Mouse (Mus musculus) CH12.LX (cell line): ENCODE measurements at regions not wholly inside any gene's neighbourhood (a gene's known extent, or its start where the extent isn't known, plus 50 kb on each side); places are given as distances from the start of the nearest gene placed in this dataset.

ENCODE experiments used
- BHLHE40 ChIP-seq: IDR thresholded peaks from 2 replicates; pipeline ENCODE4 v1.6.1; 2011; ENCODE audit warnings: mild to moderate bottlenecking, low read depth, low read length, improper control_type of control experiment
- CTCF ChIP-seq, 2 experiments: IDR thresholded peaks in 1 of 2; conservative IDR thresholded peaks in 1 of 2; 2 replicates each; pipeline ENCODE4 v1.5.1; 2011 to 2012; ENCODE audit warnings: low read depth in 2 of 2, low read length in 2 of 2, improper control_type of control experiment in 1 of 2, inconsistent platforms in 1 of 2, mild to moderate bottlenecking in 1 of 2, moderate library complexity in 1 of 2
- E2F4 ChIP-seq: IDR thresholded peaks from 2 replicates; pipeline ENCODE4 v1.6.1; 2011; ENCODE audit warnings: low read depth, low read length, improper control_type of control experiment; ENCODE audit not compliant: insufficient replicate concordance
- EP300 ChIP-seq: IDR thresholded peaks from 2 replicates; pipeline ENCODE4 v1.6.1; 2011; ENCODE audit warnings: low read length, improper control_type of control experiment
- MAZ ChIP-seq: IDR thresholded peaks from 2 replicates; pipeline ENCODE4 v1.6.1; 2012; ENCODE audit warnings: low read depth, mild to moderate bottlenecking, inconsistent platforms, low read length, improper control_type of control experiment, moderate library complexity
- POLR2A ChIP-seq: IDR thresholded peaks from 2 replicates; pipeline ENCODE4 v1.6.1; 2011; ENCODE audit warnings: low read depth, mild to moderate bottlenecking, improper control_type of control experiment, low read length
- USF1 ChIP-seq: IDR thresholded peaks from 2 replicates; pipeline ENCODE4 v1.6.1; 2014; ENCODE audit warnings: low read depth, mild to moderate bottlenecking, inconsistent platforms, low read length, improper control_type of control experiment
- ZC3H11A ChIP-seq: IDR thresholded peaks from 2 replicates; pipeline ENCODE4 v1.6.1; 2012; ENCODE audit warnings: low read depth, mild to moderate bottlenecking, inconsistent platforms, low read length, improper control_type of control experiment

DNA sequence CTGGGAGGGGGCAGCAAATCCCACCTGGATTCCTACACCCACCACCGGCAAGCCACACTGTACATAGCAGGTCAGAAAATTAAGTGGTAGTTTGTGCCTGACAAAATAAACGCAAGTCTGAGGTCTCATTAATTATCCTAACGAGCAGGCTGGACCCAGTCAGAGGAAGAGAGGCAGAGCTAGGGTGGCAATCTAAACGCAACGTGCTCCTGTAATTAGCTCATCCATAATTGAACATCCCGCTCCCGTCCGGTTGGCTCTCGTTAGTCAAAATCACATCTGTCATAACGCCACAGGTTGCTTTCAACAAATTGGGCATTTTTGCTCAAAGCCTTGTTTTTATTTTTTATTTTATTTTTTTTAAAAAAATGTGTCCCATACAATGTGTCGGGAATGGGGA lies 106.9 kb upstream of the A430005L14Rik start:
- no peak for TF ChIP-seq EP300
- TF ChIP-seq POLR2A: no peak
- no peak for TF ChIP-seq CTCF (conservative IDR thresholded peaks at IDR 0.05 in 1 of 2, IDR thresholded peaks at IDR 0.05 in 1 of 2; ENCODE audit: low read depth in 2 of 2, low read length in 2 of 2)
- TF ChIP-seq E2F4: no peak
- TF ChIP-seq USF1: no peak
- TF ChIP-seq BHLHE40: no peak
- no peak for TF ChIP-seq MAZ
- TF ChIP-seq ZC3H11A: no peak
